Comparison of ENCODE assay signal across 15 mouse cellular contexts in genomic region chr11:65101206-65101605, GRCm38 (mm10). TPM values are rescaled to one million over a fixed set of nuclear protein-coding genes. Genes with fewer than 3 reads are reported as not detected.
"Had no signal": no experiment of that assay in that cellular context is flagged by ENCODE, and none has a peak within 500 bp of the region (broad histone marks: within the 10 kb centered on the region; RNA-seq: fewer than 3 reads in every experiment).

No protein-coding gene starts in this region.

- H3K4me3 ChIP-seq: limb, embryonic 15.5 days; liver, embryonic 12.5 days; midbrain, embryonic 15.5 days; neural tube, embryonic 13.5 days had no signal

- H3K27me3 ChIP-seq: limb, embryonic 15.5 days; liver, embryonic 12.5 days; midbrain, embryonic 15.5 days; neural tube, embryonic 13.5 days had no signal

- H3K36me3 ChIP-seq: limb, embryonic 15.5 days; liver, embryonic 12.5 days; midbrain, embryonic 15.5 days; neural tube, embryonic 13.5 days had no signal

- H3K4me1 ChIP-seq: liver, embryonic 12.5 days; midbrain, embryonic 15.5 days; neural tube, embryonic 13.5 days had no signal

- H3K9ac ChIP-seq: limb, embryonic 15.5 days; liver, embryonic 12.5 days; lung, embryonic 14.5 days; midbrain, embryonic 15.5 days; neural tube, embryonic 13.5 days had no signal

- DNase-seq: kidney, postnatal 36 days; lung, embryonic 14.5 days; lung, postnatal 10 days; lung, postnatal 4 days; thymus, postnatal 4 days had no signal

- H3K27ac ChIP-seq: kidney, postnatal 0 days; limb, embryonic 15.5 days; liver, embryonic 12.5 days; midbrain, embryonic 15.5 days; neural tube, embryonic 13.5 days; stomach, postnatal 0 days had no signal

- ATAC-seq: liver, embryonic 12.5 days; midbrain, embryonic 15.5 days had no signal

- H3K4me2 ChIP-seq: limb, embryonic 15.5 days; liver, embryonic 12.5 days; lung, embryonic 14.5 days; midbrain, embryonic 11.5 days; midbrain, embryonic 15.5 days; neural tube, embryonic 13.5 days had no signal

- H3K9me3 ChIP-seq: limb, embryonic 15.5 days; liver, embryonic 12.5 days; midbrain, embryonic 15.5 days; neural tube, embryonic 13.5 days had no signal

RNA-seq across cellular contexts. Expression of gene 1700086D15Rik, which starts 58.5 kb away (rescaled TPM):
- total RNA-seq: megakaryocyte, adult 5-6 weeks; monocyte, adult 5-6 weeks had no signal
- polyA plus RNA-seq: kidney, postnatal 0 days; liver, embryonic 12.5 days; liver, embryonic 16.5 days; midbrain, embryonic 11.5 days; neural tube, embryonic 13.5 days; stomach, postnatal 0 days had no signal
